Mouse (Mus musculus): ENCODE data around the gene Plekha8. TPM values are rescaled to one million over a fixed set of nuclear protein-coding genes. Genes with fewer than 3 reads are reported as not detected.

Plekha8 gene
- polyA plus RNA-seq, 2 experiments: 1.7 to 2.6 TPM

DNA sequence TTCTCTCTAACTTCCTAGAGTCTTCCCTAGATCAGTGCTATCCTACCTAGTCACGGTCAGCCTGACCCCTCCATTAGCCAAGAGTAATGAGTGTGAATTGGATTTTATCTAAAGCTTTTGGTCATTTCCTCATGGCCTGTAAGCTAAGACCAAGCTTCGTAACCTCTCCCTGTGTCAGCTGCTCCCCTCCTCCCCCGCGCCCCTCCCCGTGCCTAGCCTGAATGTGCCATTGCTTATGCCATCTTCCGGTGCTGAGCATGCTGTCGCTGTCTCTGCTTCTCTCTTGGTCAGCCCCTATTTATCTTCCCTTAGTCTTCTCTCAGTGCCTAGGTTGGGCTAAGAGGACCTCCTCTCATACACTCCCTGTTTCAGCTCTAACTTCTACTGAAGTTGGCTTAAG is 24.6 kb downstream of the Plekha8 start:
- WGBS (ENCODE audit: insufficient replicate concordance): 74% methylated on average over 7 of the region's 7 CpGs
- TF ChIP-seq CTCF (IDR thresholded peaks at IDR 0.05; ENCODE audit: low read depth) (no peak), EP300 (IDR thresholded peaks at IDR 0.05; ENCODE audit: low read depth) (no peak)
- Histone ChIP-seq H3K27ac (no peak overlapping the region), H3K36me3 (replicated peaks; ENCODE audit: control insufficient read depth, insufficient read depth, low read depth) (no peaks in the 10 kb centered on the region), H3K27me3 (ENCODE audit: control insufficient read depth, insufficient read depth, low read length) (no peaks in the 10 kb centered on the region), H3K4me3 (ENCODE audit: insufficient read depth in 1 of 2, low read depth in 2 of 2, low read length in 2 of 2) (no peak overlapping the region), H3K9me3 (ENCODE audit: control insufficient read depth, low read length) (no peaks in the 10 kb centered on the region), H3K4me2 (ENCODE audit: low read depth) (no peak overlapping the region), H3K9ac (replicated peaks) (no peak overlapping the region), H3K4me1 (replicated peaks; ENCODE audit: control insufficient read depth in 2 of 2, insufficient read depth in 2 of 2, low read length in 1 of 2) (no peaks in the 10 kb centered on the region)
- DNase-seq (ENCODE audit: low read depth in 3 of 3, low spot score in 3 of 3) (no peak), ATAC-seq (ENCODE audit: insufficient read depth) (no peak)

DNA sequence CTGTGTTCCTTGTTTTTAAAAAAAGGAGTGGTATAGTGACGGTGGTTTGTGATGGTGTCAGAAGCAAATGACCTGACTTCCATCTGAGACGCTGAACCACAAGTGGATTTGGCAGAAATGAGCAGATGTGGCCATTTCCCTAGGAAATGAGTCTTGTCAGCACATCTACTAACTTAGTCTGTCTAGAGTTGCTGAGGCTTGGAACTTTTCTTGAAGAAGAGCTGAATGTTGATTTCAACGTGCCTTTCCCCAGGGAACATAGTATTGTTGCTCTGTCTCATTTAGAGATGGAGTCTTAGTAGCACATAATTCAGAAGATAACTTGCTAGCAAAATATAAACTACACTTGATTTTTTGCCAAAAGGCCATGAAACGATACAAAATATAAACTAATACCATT is 25.4 kb downstream of the Plekha8 start:
- ATAC-seq (ENCODE audit: insufficient read depth) (no peak), DNase-seq (ENCODE audit: low read depth in 3 of 3, low spot score in 3 of 3) (no peak)
- H3K9me3 ChIP-seq (ENCODE audit: control insufficient read depth, low read length): no peaks in the 10 kb centered on the region
- no peak overlapping the region for H3K4me3 ChIP-seq (ENCODE audit: insufficient read depth in 1 of 2, low read depth in 2 of 2, low read length in 2 of 2)
- no peak overlapping the region for H3K9ac ChIP-seq (replicated peaks)
- H3K36me3 ChIP-seq (replicated peaks; ENCODE audit: control insufficient read depth, insufficient read depth, low read depth): no peaks in the 10 kb centered on the region
- no peak overlapping the region for H3K4me2 ChIP-seq (ENCODE audit: low read depth)
- no peaks in the 10 kb centered on the region for H3K4me1 ChIP-seq (replicated peaks; ENCODE audit: control insufficient read depth in 2 of 2, insufficient read depth in 2 of 2, low read length in 1 of 2)
- H3K27ac ChIP-seq: no peak overlapping the region
- TF ChIP-seq CTCF (IDR thresholded peaks at IDR 0.05; ENCODE audit: low read depth) (no peak), EP300 (IDR thresholded peaks at IDR 0.05; ENCODE audit: low read depth) (no peak)
- 49% methylated on average over 4 of the region's 4 CpGs for WGBS (ENCODE audit: insufficient replicate concordance)
- H3K27me3 ChIP-seq (ENCODE audit: control insufficient read depth, insufficient read depth, low read length): no peaks in the 10 kb centered on the region

DNA sequence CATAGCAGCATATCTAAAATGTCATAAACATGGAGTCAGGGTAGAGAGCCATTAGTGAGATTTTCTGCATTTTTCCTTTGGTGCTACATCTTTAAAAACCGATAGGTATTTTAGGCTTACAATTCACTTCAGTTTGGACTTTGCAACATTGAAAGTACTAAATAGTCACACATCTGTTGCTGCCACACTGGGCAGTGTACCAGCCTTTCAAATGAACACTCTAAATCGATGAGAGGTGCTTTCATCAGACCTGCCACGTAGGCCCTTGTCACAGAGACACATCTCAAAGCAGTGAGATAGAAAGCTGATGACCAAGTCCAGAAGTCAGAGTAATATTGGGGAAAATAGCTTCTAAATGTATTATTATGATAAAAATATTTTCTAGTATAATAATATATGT is 33.5 kb downstream of the Plekha8 start:
- no peak for TF ChIP-seq CTCF (IDR thresholded peaks at IDR 0.05; ENCODE audit: low read depth)
- no peak for TF ChIP-seq EP300 (IDR thresholded peaks at IDR 0.05; ENCODE audit: low read depth)
- Histone ChIP-seq H3K4me3 (ENCODE audit: insufficient read depth in 1 of 2, low read depth in 2 of 2, low read length in 2 of 2) (no peak overlapping the region), H3K9ac (replicated peaks) (no peak overlapping the region), H3K4me2 (ENCODE audit: low read depth) (no peak overlapping the region), H3K36me3 (replicated peaks; ENCODE audit: control insufficient read depth, insufficient read depth, low read depth) (no peaks in the 10 kb centered on the region), H3K4me1 (replicated peaks; ENCODE audit: control insufficient read depth in 2 of 2, insufficient read depth in 2 of 2, low read length in 1 of 2) (no peaks in the 10 kb centered on the region), H3K27me3 (ENCODE audit: control insufficient read depth, insufficient read depth, low read length) (no peaks in the 10 kb centered on the region), H3K9me3 (ENCODE audit: control insufficient read depth, low read length) (no peaks in the 10 kb centered on the region), H3K27ac (no peak overlapping the region)
- no peak for ATAC-seq (ENCODE audit: insufficient read depth)
- no peak for DNase-seq (ENCODE audit: low read depth in 3 of 3, low spot score in 3 of 3)
- WGBS (ENCODE audit: insufficient replicate concordance): 69% methylated on average over 3 of the region's 3 CpGs

DNA sequence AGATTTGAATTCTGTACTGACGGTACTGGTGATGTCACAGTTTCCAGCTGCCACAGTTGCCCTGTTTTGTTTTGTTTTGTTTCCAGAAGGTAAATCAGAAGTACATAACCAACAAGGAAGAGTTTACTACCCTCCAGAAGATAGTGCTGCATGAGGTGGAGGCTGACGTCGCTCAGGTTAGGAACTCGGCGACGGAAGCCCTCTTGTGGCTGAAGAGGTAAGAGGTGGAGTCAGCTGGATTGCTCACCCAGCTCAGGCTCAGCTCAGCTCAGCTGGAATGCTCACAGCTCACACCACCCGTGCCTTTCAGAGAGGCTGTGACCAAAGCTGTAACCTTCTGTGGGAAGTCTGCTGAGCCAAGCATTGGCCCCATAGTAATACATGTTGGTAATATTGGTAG is 34.8 kb downstream of the Plekha8 start:
- Histone ChIP-seq H3K36me3 (replicated peaks; ENCODE audit: control insufficient read depth, insufficient read depth, low read depth) (no peaks in the 10 kb centered on the region), H3K9ac (replicated peaks) (no peak overlapping the region), H3K4me1 (replicated peaks; ENCODE audit: control insufficient read depth in 2 of 2, insufficient read depth in 2 of 2, low read length in 1 of 2) (no peaks in the 10 kb centered on the region), H3K4me3 (ENCODE audit: insufficient read depth in 1 of 2, low read depth in 2 of 2, low read length in 2 of 2) (no peak overlapping the region), H3K4me2 (ENCODE audit: low read depth) (no peak overlapping the region), H3K27me3 (ENCODE audit: control insufficient read depth, insufficient read depth, low read length) (no peaks in the 10 kb centered on the region), H3K27ac (no peak overlapping the region), H3K9me3 (ENCODE audit: control insufficient read depth, low read length) (no peaks in the 10 kb centered on the region)
- 39% methylated on average over 7 of the region's 7 CpGs for WGBS (ENCODE audit: insufficient replicate concordance)
- DNase-seq (ENCODE audit: low read depth in 3 of 3, low spot score in 3 of 3): no peak
- TF ChIP-seq EP300 (IDR thresholded peaks at IDR 0.05; ENCODE audit: low read depth) (no peak), CTCF (IDR thresholded peaks at IDR 0.05; ENCODE audit: low read depth) (peak; percentile 58)
- ATAC-seq (ENCODE audit: insufficient read depth): no peak

DNA sequence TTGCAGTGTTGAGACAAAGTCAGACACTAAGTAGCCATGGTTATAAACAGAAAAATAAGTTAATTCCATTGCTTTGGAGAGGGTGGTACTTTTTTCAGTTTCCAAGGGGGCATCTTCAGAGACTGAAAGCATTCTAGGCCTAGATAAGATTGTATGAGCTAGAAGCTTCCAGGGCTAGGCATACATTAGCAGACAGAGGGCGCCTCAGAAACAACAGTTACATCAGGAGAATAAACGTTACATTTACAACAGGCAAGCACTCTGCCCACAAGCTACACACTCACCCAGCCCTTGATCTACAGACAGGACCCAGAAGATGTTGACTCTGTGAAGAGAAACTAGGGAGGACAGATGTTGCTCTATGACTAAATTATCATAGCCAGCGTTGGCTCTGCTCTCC is 36.6 kb downstream of the Plekha8 start:
- Histone ChIP-seq H3K4me1 (replicated peaks; ENCODE audit: control insufficient read depth in 2 of 2, insufficient read depth in 2 of 2, low read length in 1 of 2) (no peaks in the 10 kb centered on the region), H3K9me3 (ENCODE audit: control insufficient read depth, low read length) (no peaks in the 10 kb centered on the region), H3K9ac (replicated peaks) (no peak overlapping the region), H3K4me2 (ENCODE audit: low read depth) (no peak overlapping the region), H3K27ac (no peak overlapping the region), H3K4me3 (ENCODE audit: insufficient read depth in 1 of 2, low read depth in 2 of 2, low read length in 2 of 2) (no peak overlapping the region), H3K27me3 (ENCODE audit: control insufficient read depth, insufficient read depth, low read length) (no peaks in the 10 kb centered on the region), H3K36me3 (replicated peaks; ENCODE audit: control insufficient read depth, insufficient read depth, low read depth) (no peaks in the 10 kb centered on the region)
- no peak for TF ChIP-seq EP300 (IDR thresholded peaks at IDR 0.05; ENCODE audit: low read depth)
- TF ChIP-seq CTCF (IDR thresholded peaks at IDR 0.05; ENCODE audit: low read depth): peak; percentile 32; the same call in 1 of the 2 replicates
- ATAC-seq (ENCODE audit: insufficient read depth): no peak
- WGBS (ENCODE audit: insufficient replicate concordance): 38% methylated on average over 3 of the region's 3 CpGs
- no peak for DNase-seq (ENCODE audit: low read depth in 3 of 3, low spot score in 3 of 3)

All from liver, embryonic 14.5 days (tissue).